20 mouse cellular contexts compared by ENCODE assay signal in the genomic region with DNA sequence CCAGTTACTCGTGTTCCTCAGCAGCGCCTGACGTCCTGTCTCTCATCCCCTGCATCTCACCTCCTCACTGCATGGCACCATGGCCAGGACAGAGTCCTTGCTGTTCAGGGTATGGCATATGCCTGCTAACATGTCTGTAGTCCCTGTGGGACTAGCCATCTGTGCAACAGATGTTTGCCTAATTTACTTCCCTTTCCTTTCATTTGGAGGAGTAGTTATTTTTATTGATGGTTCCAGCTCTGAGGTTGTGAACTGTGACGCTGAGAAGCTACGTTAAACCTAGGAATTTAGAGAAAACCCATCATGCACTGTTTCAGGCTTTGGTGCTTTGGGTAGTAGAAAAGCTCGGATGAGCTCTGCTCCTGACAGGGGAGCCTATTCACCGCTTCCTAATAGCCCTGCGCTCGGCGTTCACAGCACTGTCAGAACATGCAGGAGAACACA. TPM values are rescaled to one million over a fixed set of nuclear protein-coding genes. Genes with fewer than 3 reads are reported as not detected.
DNase-seq lines count a peak whose midpoint lies in the region; ATAC-seq lines count a peak whose summit lies in the region.
"Had no signal": no experiment of that assay in that cellular context is flagged by ENCODE, and none has a peak within 500 bp of the region (broad histone marks: within the 10 kb centered on the region; RNA-seq: fewer than 3 reads in every experiment).

No protein-coding gene starts in this region.

- 77% methylated on average over 10 of the region's 10 CpGs for WGBS in hindbrain, embryonic 10.5 days
- WGBS in hindbrain, embryonic 13.5 days, result 68% methylated on average over 10 of the region's 10 CpGs
- WGBS in embryonic facial prominence, embryonic 13.5 days, result 47% methylated on average over 10 of the region's 10 CpGs
- 18% methylated on average over 10 of the region's 10 CpGs for WGBS in limb, embryonic 13.5 days

- H3K27ac ChIP-seq in hindbrain, embryonic 10.5 days, result peak overlapping the region; percentile 45; the same call in 1 of the 2 replicates
- no peak overlapping the region for H3K27ac ChIP-seq in hindbrain, embryonic 13.5 days
- peak overlapping the region; percentile 71 for H3K27ac ChIP-seq in embryonic facial prominence, embryonic 13.5 days
- H3K27ac ChIP-seq in limb, embryonic 13.5 days, result peak overlapping the region; percentile 76
- H3K27ac ChIP-seq: hindbrain, embryonic 14.5 days; kidney, postnatal 0 days; liver, embryonic 12.5 days had no signal

- no peak overlapping the region for H3K4me3 ChIP-seq in hindbrain, embryonic 10.5 days
- H3K4me3 ChIP-seq in hindbrain, embryonic 13.5 days, result no peak overlapping the region
- H3K4me3 ChIP-seq in embryonic facial prominence, embryonic 13.5 days, result no peak overlapping the region
- H3K4me3 ChIP-seq in limb, embryonic 13.5 days, result no peak overlapping the region
- H3K4me3 ChIP-seq: liver, embryonic 12.5 days had no signal

- no peak overlapping the region for H3K4me2 ChIP-seq in hindbrain, embryonic 13.5 days
- no peak overlapping the region for H3K4me2 ChIP-seq in embryonic facial prominence, embryonic 13.5 days
- H3K4me2 ChIP-seq in limb, embryonic 13.5 days (replicated peaks), result no peak overlapping the region
- H3K4me2 ChIP-seq: hindbrain, embryonic 14.5 days; liver, embryonic 12.5 days had no signal

- no peaks in the 10 kb centered on the region for H3K27me3 ChIP-seq in hindbrain, embryonic 10.5 days (ENCODE audit: insufficient read depth, poor library complexity, severe bottlenecking)
- no peaks in the 10 kb centered on the region for H3K27me3 ChIP-seq in hindbrain, embryonic 13.5 days
- no peaks in the 10 kb centered on the region for H3K27me3 ChIP-seq in embryonic facial prominence, embryonic 13.5 days
- H3K27me3 ChIP-seq in limb, embryonic 13.5 days, result no peaks in the 10 kb centered on the region
- H3K27me3 ChIP-seq: liver, embryonic 12.5 days had no signal

- H3K4me1 ChIP-seq in hindbrain, embryonic 10.5 days (replicated peaks), result peaks cover 20% of the 10 kb centered on the region
- H3K4me1 ChIP-seq in hindbrain, embryonic 13.5 days (replicated peaks), result no peaks in the 10 kb centered on the region
- peaks cover 10% of the 10 kb centered on the region for H3K4me1 ChIP-seq in embryonic facial prominence, embryonic 13.5 days
- H3K4me1 ChIP-seq in limb, embryonic 13.5 days, result peaks cover 16% of the 10 kb centered on the region
- H3K4me1 ChIP-seq: liver, embryonic 12.5 days had no signal

- no peak overlapping the region for H3K9ac ChIP-seq in hindbrain, embryonic 13.5 days
- no peak overlapping the region for H3K9ac ChIP-seq in embryonic facial prominence, embryonic 13.5 days
- H3K9ac ChIP-seq in limb, embryonic 13.5 days, result peak overlapping the region; percentile 25; the same call in 1 of the 2 replicates
- H3K9ac ChIP-seq: forebrain, postnatal 0 days; hindbrain, embryonic 14.5 days; liver, embryonic 12.5 days had no signal

- no peak for ATAC-seq in hindbrain, embryonic 13.5 days (ENCODE audit: low FRiP score)
- ATAC-seq in embryonic facial prominence, embryonic 13.5 days (ENCODE audit: insufficient number of reproducible peaks, insufficient read depth, low FRiP score, low TSS enrichment, low read depth), result no peak
- ATAC-seq in limb, embryonic 13.5 days (ENCODE audit: low FRiP score, low read depth), result peak; percentile 81
- ATAC-seq in megakaryocyte, adult 5-6 weeks (ENCODE audit: poor library complexity, severe bottlenecking), result no peak
- ATAC-seq: forebrain, postnatal 0 days; intestine, postnatal 0 days; midbrain, embryonic 16.5 days had no signal

- H3K36me3 ChIP-seq in hindbrain, embryonic 10.5 days, result peaks cover 100% of the 10 kb centered on the region
- peaks cover 95% of the 10 kb centered on the region for H3K36me3 ChIP-seq in hindbrain, embryonic 13.5 days
- peaks cover 93% of the 10 kb centered on the region for H3K36me3 ChIP-seq in embryonic facial prominence, embryonic 13.5 days
- H3K36me3 ChIP-seq in limb, embryonic 13.5 days, result peaks cover 97% of the 10 kb centered on the region

- H3K9me3 ChIP-seq in hindbrain, embryonic 10.5 days, result no peaks in the 10 kb centered on the region
- no peaks in the 10 kb centered on the region for H3K9me3 ChIP-seq in hindbrain, embryonic 13.5 days
- H3K9me3 ChIP-seq in embryonic facial prominence, embryonic 13.5 days, result no peaks in the 10 kb centered on the region
- no peaks in the 10 kb centered on the region for H3K9me3 ChIP-seq in limb, embryonic 13.5 days
- H3K9me3 ChIP-seq: liver, embryonic 12.5 days had no signal

- peak; percentile 20 for DNase-seq in hindbrain, embryonic 10.5 days (ENCODE audit: low spot score)
- peak; percentile 46 for DNase-seq in embryo, embryonic 10 days (ENCODE audit: low spot score)
- no peak for DNase-seq in frontal cortex, adult 2 months (ENCODE audit: extremely low spot score in 1 of 2, low spot score in 1 of 2)
- DNase-seq in urinary bladder, postnatal 10 days (ENCODE audit: low spot score), result no peak
- DNase-seq: cerebellum, postnatal 25 days; forebrain, postnatal 0 days; gastrocnemius, postnatal 14 days; spleen, adult 18-20 months; thymus, adult 2 months had no signal

RNA-seq across cellular contexts. Expression of gene Mtor, which starts 23.0 kb away (rescaled TPM):
- 25.1 and 25.3 TPM in 2 replicates for polyA plus RNA-seq in hindbrain, embryonic 10.5 days (2016; fragmentation: Nextera tagmentation; extraction: Ambion mirVana)
- polyA plus RNA-seq in hindbrain, embryonic 13.5 days (2015; fragmentation: Nextera tagmentation; extraction: Ambion mirVana), result 23.0 and 23.7 TPM in 2 replicates
- 14.1 and 16.5 TPM in 2 replicates for polyA plus RNA-seq in embryonic facial prominence, embryonic 13.5 days (2015; fragmentation: Nextera tagmentation; extraction: Ambion mirVana)
- polyA plus RNA-seq in limb, embryonic 13.5 days (2015; fragmentation: Nextera tagmentation; extraction: Ambion mirVana), result 15.8 and 16.5 TPM in 2 replicates
- total RNA-seq in megakaryocyte, adult 5-6 weeks (2015), result 14.2 and 14.3 TPM in 2 replicates
- 10.8 and 13.6 TPM in 2 replicates for total RNA-seq in megakaryocyte, adult 5-6 weeks (2017)
- 44.1 and 45.0 TPM in 2 replicates for polyA plus RNA-seq in frontal cortex, adult 2 months (2012; rRNA removed)

RNA-seq across cellular contexts. Expression of gene Ubiad1, which starts 26.8 kb away (rescaled TPM):
- 25.0 and 25.8 TPM in 2 replicates for polyA plus RNA-seq in hindbrain, embryonic 10.5 days (2016; fragmentation: Nextera tagmentation; extraction: Ambion mirVana)
- 17.7 and 19.1 TPM in 2 replicates for polyA plus RNA-seq in hindbrain, embryonic 13.5 days (2015; fragmentation: Nextera tagmentation; extraction: Ambion mirVana)
- 20.9 and 21.1 TPM in 2 replicates for polyA plus RNA-seq in embryonic facial prominence, embryonic 13.5 days (2015; fragmentation: Nextera tagmentation; extraction: Ambion mirVana)
- 21.3 and 23.1 TPM in 2 replicates for polyA plus RNA-seq in limb, embryonic 13.5 days (2015; fragmentation: Nextera tagmentation; extraction: Ambion mirVana)
- 5.6 and 7.6 TPM in 2 replicates for total RNA-seq in megakaryocyte, adult 5-6 weeks (2015)
- total RNA-seq in megakaryocyte, adult 5-6 weeks (2017), result 6.4 and 7.7 TPM in 2 replicates
- polyA plus RNA-seq in frontal cortex, adult 2 months (2012; rRNA removed), result 10.4 and 10.7 TPM in 2 replicates

RNA-seq across cellular contexts. Expression of gene Angptl7, which starts 28.9 kb away (rescaled TPM):
- 0.29 and 0.31 TPM in 2 replicates for polyA plus RNA-seq in hindbrain, embryonic 10.5 days (2016; fragmentation: Nextera tagmentation; extraction: Ambion mirVana)
- polyA plus RNA-seq in hindbrain, embryonic 13.5 days (2015; fragmentation: Nextera tagmentation; extraction: Ambion mirVana), result 0.30 and 0.54 TPM in 2 replicates
- 0.51 and 1.3 TPM in 2 replicates for polyA plus RNA-seq in embryonic facial prominence, embryonic 13.5 days (2015; fragmentation: Nextera tagmentation; extraction: Ambion mirVana)
- polyA plus RNA-seq in limb, embryonic 13.5 days (2015; fragmentation: Nextera tagmentation; extraction: Ambion mirVana), result 1.3 and 2.0 TPM in 2 replicates
- total RNA-seq in megakaryocyte, adult 5-6 weeks (2015), result not detected in 2 replicates
- total RNA-seq in megakaryocyte, adult 5-6 weeks (2017), result not detected in 2 replicates
- polyA plus RNA-seq in frontal cortex, adult 2 months (2012; rRNA removed), result 0.28 and 0.40 TPM in 2 replicates
- total RNA-seq: megakaryocyte progenitor cell, adult 5-6 weeks; MEL had no signal

Comparison
In these comparisons a context has a peak if more than half of its experiments do, and no peak if none do; other contexts are left out.
1. DNase-seq: peak in hindbrain, embryonic 10.5 days (single experiment) and embryo, embryonic 10 days (single experiment); none in frontal cortex, adult 2 months (0 of 2) and urinary bladder, postnatal 10 days (single experiment).